Mouse (Mus musculus): ENCODE data around the gene Dop1b. TPM values are rescaled to one million over a fixed set of nuclear protein-coding genes. Genes with fewer than 3 reads are reported as not detected.
A peak's percentile ranks its signal among the peaks of the same experiment; 100 is the strongest.
"Not testable (repeated sequence)": the region's sequence is repeated elsewhere in the genome, so short reads cannot be mapped to it uniquely, and the experiment has no call there.

Dop1b gene
- polyA plus RNA-seq, 1 experiment from 2014 or later = 41.0 TPM

GRCm38 (mm10) chr16:93682689-93683507, 28.8 kb upstream of the Dop1b start, which contains the start of gene Cbr3:
Cbr3 (plus strand) TSS chr16:93683215.
- Histone ChIP-seq H3K4me1 (ENCODE audit: control insufficient read depth, insufficient read depth, low read length) (peaks cover 13% of the 10 kb centered on the region), H3K9me3 (replicated peaks; ENCODE audit: control insufficient read depth, low read length, poor library complexity, severe bottlenecking) (no peaks in the 10 kb centered on the region; the same call in 1 of the 2 replicates), H3K36me3 (ENCODE audit: control insufficient read depth, insufficient read depth, low read length) (no peaks in the 10 kb centered on the region), H3K27ac (ENCODE audit: low read length) (no peak within 1 kb of the TSS), H3K4me2 (ENCODE audit: low read length) (peak within 1 kb of the TSS; percentile 66), H3K27me3 (ENCODE audit: control insufficient read depth, insufficient read depth, low read depth, low read length) (peaks cover 39% of the 10 kb centered on the region), H3K9ac (ENCODE audit: low read depth, low read length) (peak within 1 kb of the TSS; percentile 42; the same call in 1 of the 2 replicates), H3K4me3 (ENCODE audit: low read depth, low read length) (peak within 1 kb of the TSS; percentile 36)
- peak; percentile 84 for ATAC-seq
- under 1% methylated on average over 63 of the region's 63 CpGs for WGBS

GRCm38 (mm10) chr16:93683508-93684236, 28.0 kb upstream of the Dop1b start:
- Histone ChIP-seq H3K4me2 (ENCODE audit: low read length) (peak overlapping the region; percentile 66), H3K4me3 (ENCODE audit: low read depth, low read length) (peak overlapping the region; percentile 36), H3K27ac (ENCODE audit: low read length) (no peak overlapping the region), H3K9ac (ENCODE audit: low read depth, low read length) (peak overlapping the region; percentile 42; the same call in 1 of the 2 replicates), H3K4me1 (ENCODE audit: control insufficient read depth, insufficient read depth, low read length) (peaks cover 13% of the 10 kb centered on the region), H3K9me3 (replicated peaks; ENCODE audit: control insufficient read depth, low read length, poor library complexity, severe bottlenecking) (no peaks in the 10 kb centered on the region), H3K36me3 (ENCODE audit: control insufficient read depth, insufficient read depth, low read length) (no peaks in the 10 kb centered on the region), H3K27me3 (ENCODE audit: control insufficient read depth, insufficient read depth, low read depth, low read length) (peaks cover 39% of the 10 kb centered on the region)
- under 1% methylated on average over 52 of the region's 53 CpGs for WGBS
- ATAC-seq = peak; percentile 32; the same call in 1 of the 2 replicates

DNA sequence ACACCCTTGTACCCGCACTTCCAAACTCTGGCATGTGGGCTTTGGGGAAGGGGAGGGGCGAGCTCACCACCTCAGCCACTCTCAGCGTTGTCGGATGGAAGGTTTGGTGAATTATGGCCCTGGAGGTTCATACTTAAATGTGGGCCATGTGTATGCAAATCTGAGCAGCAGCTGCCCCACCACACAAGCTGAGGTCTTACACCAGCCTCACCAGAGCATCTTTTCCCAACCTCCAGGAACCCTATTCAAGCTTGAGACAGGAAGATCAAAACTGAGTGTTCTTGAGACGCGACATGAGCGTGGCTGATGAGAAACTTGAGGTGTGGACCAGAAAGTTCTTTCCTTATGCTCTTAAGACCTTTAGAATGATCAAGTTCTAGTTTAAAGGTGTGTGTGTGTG, 27.3 kb upstream of the Dop1b start:
- 40% methylated on average over 7 of the region's 7 CpGs for WGBS
- Histone ChIP-seq H3K27me3 (ENCODE audit: control insufficient read depth, insufficient read depth, low read depth, low read length) (peaks cover 39% of the 10 kb centered on the region), H3K4me1 (ENCODE audit: control insufficient read depth, insufficient read depth, low read length) (peaks cover 13% of the 10 kb centered on the region)

GRCm38 (mm10) chr16:93685783-93686182, 25.9 kb upstream of the Dop1b start:
- H3K9ac ChIP-seq (ENCODE audit: low read depth, low read length); H3K27ac ChIP-seq (ENCODE audit: low read length); H3K9me3 ChIP-seq (replicated peaks; ENCODE audit: control insufficient read depth, low read length, poor library complexity, severe bottlenecking); H3K4me3 ChIP-seq (ENCODE audit: low read depth, low read length); H3K4me2 ChIP-seq (ENCODE audit: low read length); ATAC-seq; H3K36me3 ChIP-seq (ENCODE audit: control insufficient read depth, insufficient read depth, low read length): not testable (repeated sequence)
- WGBS = 91% methylated on average over 3 of the region's 3 CpGs
- Histone ChIP-seq H3K27me3 (ENCODE audit: control insufficient read depth, insufficient read depth, low read depth, low read length) (peaks cover 39% of the 10 kb centered on the region), H3K4me1 (ENCODE audit: control insufficient read depth, insufficient read depth, low read length) (peaks cover 13% of the 10 kb centered on the region)

More for the DNA sequence above, 27.3 kb upstream of the Dop1b start:
- Histone ChIP-seq H3K27ac (ENCODE audit: low read length) (no peak overlapping the region), H3K36me3 (ENCODE audit: control insufficient read depth, insufficient read depth, low read length) (no peaks in the 10 kb centered on the region), H3K4me3 (ENCODE audit: low read depth, low read length) (no peak overlapping the region), H3K9ac (ENCODE audit: low read depth, low read length) (no peak overlapping the region), H3K4me2 (ENCODE audit: low read length) (peak overlapping the region; percentile 66; the same call in 1 of the 2 replicates), H3K9me3 (replicated peaks; ENCODE audit: control insufficient read depth, low read length, poor library complexity, severe bottlenecking) (no peaks in the 10 kb centered on the region)
- no peak for ATAC-seq

- WGBS = 81% methylated on average over 5 of the region's 7 CpGs
- Histone ChIP-seq H3K4me3 (ENCODE audit: low read depth, low read length) (no peak overlapping the region), H3K9ac (ENCODE audit: low read depth, low read length) (no peak overlapping the region), H3K4me2 (ENCODE audit: low read length) (no peak overlapping the region), H3K27me3 (ENCODE audit: control insufficient read depth, insufficient read depth, low read depth, low read length) (peaks cover 36% of the 10 kb centered on the region), H3K4me1 (ENCODE audit: control insufficient read depth, insufficient read depth, low read length) (peaks cover 13% of the 10 kb centered on the region), H3K27ac (ENCODE audit: low read length) (no peak overlapping the region), H3K36me3 (ENCODE audit: control insufficient read depth, insufficient read depth, low read length) (no peaks in the 10 kb centered on the region), H3K9me3 (replicated peaks; ENCODE audit: control insufficient read depth, low read length, poor library complexity, severe bottlenecking) (no peaks in the 10 kb centered on the region)
- ATAC-seq = no peak
Measured at GRCm38 (mm10) chr16:93686421-93686820, 25.3 kb upstream of the Dop1b start.

DNA sequence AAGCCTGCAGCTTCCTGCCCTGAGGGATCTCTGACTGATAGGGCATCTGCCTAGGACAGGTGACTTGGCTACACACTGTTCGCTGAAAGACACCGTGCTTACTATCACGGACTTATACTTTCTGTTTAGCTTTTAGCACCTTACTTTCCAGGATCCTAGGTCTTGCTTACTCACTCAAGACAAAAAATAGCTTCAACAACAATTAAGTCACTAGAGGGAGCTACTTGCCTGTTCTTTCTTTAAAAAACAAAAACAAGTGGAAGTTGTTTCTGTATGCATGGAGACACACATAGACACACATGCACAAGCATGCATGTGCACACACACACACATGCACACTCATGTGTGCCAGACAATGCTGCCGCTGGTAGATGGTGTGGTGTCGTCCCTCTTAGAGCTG, 24.8 kb upstream of the Dop1b start:
- no peak overlapping the region for H3K27ac ChIP-seq (ENCODE audit: low read length)
- H3K27me3 ChIP-seq (ENCODE audit: control insufficient read depth, insufficient read depth, low read depth, low read length) = peaks cover 31% of the 10 kb centered on the region
- H3K9me3 ChIP-seq (replicated peaks; ENCODE audit: control insufficient read depth, low read length, poor library complexity, severe bottlenecking) = no peaks in the 10 kb centered on the region
- peaks cover 13% of the 10 kb centered on the region for H3K4me1 ChIP-seq (ENCODE audit: control insufficient read depth, insufficient read depth, low read length)
- no peak overlapping the region for H3K4me2 ChIP-seq (ENCODE audit: low read length)
- H3K36me3 ChIP-seq (ENCODE audit: control insufficient read depth, insufficient read depth, low read length) = no peaks in the 10 kb centered on the region
- 49% methylated on average over 5 of the region's 5 CpGs for WGBS
- ATAC-seq = no peak
- no peak overlapping the region for H3K9ac ChIP-seq (ENCODE audit: low read depth, low read length)
- H3K4me3 ChIP-seq (ENCODE audit: low read depth, low read length) = no peak overlapping the region

- ATAC-seq = no peak
- no peaks in the 10 kb centered on the region for H3K27me3 ChIP-seq (ENCODE audit: control insufficient read depth, insufficient read depth, low read depth, low read length)
- H3K4me1 ChIP-seq (ENCODE audit: control insufficient read depth, insufficient read depth, low read length) = no peaks in the 10 kb centered on the region
- no peak overlapping the region for H3K4me2 ChIP-seq (ENCODE audit: low read length)
- WGBS = 78% methylated on average over 6 of the region's 6 CpGs
- no peak overlapping the region for H3K9ac ChIP-seq (ENCODE audit: low read depth, low read length)
- H3K4me3 ChIP-seq (ENCODE audit: low read depth, low read length) = no peak overlapping the region
- no peaks in the 10 kb centered on the region for H3K9me3 ChIP-seq (replicated peaks; ENCODE audit: control insufficient read depth, low read length, poor library complexity, severe bottlenecking)
- H3K36me3 ChIP-seq (ENCODE audit: control insufficient read depth, insufficient read depth, low read length) = no peaks in the 10 kb centered on the region
- H3K27ac ChIP-seq (ENCODE audit: low read length) = no peak overlapping the region
Measured at GRCm38 (mm10) chr16:93691206-93691841, 20.4 kb upstream of the Dop1b start.

DNA sequence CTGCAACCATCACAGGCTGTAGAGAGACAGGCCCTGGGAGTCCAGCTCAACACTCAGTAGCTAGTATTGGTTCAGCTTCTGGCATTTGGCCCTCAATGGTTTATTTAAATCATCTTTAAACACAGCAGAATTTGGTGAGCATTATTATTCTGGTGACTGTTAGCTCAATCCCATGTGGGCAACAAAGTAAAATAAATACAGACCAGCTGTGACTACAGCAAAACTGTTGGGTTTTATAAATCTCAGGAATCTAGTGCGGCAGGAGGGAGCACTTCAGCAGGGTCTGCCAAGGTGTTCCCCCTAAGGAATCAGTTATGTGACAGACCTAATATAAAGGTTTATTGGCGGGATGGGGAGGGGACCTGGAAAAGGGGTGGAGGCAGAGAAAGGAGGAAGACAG, 19.0 kb upstream of the Dop1b start:
- H3K4me2 ChIP-seq (ENCODE audit: low read length) = no peak overlapping the region
- no peak overlapping the region for H3K4me3 ChIP-seq (ENCODE audit: low read depth, low read length)
- no peaks in the 10 kb centered on the region for H3K36me3 ChIP-seq (ENCODE audit: control insufficient read depth, insufficient read depth, low read length)
- H3K9ac ChIP-seq (ENCODE audit: low read depth, low read length) = no peak overlapping the region
- H3K27ac ChIP-seq (ENCODE audit: low read length) = no peak overlapping the region
- WGBS = 88% methylated on average over 2 of the region's 2 CpGs
- H3K27me3 ChIP-seq (ENCODE audit: control insufficient read depth, insufficient read depth, low read depth, low read length) = no peaks in the 10 kb centered on the region
- no peaks in the 10 kb centered on the region for H3K4me1 ChIP-seq (ENCODE audit: control insufficient read depth, insufficient read depth, low read length)
- H3K9me3 ChIP-seq (replicated peaks; ENCODE audit: control insufficient read depth, low read length, poor library complexity, severe bottlenecking) = no peaks in the 10 kb centered on the region
- no peak for ATAC-seq
